Mouse (Mus musculus) hindbrain, embryonic 10.5 days (tissue): ENCODE results near the gene Spata13. TPM values are rescaled to one million over a fixed set of nuclear protein-coding genes. Genes with fewer than 3 reads are reported as not detected.

Experiments
- DNase-seq: peaks from one replicate; pipeline ENCODE4 v3.0.0-alpha.2; 2017; ENCODE audit warnings: low spot score
- H3K27ac ChIP-seq: fragments of 300-500 bp; sonication (generic); 2 replicates; pipeline ENCODE4 v1.5.1; 2016; ENCODE audit warnings: mild to moderate bottlenecking, moderate library complexity
- H3K27me3 ChIP-seq: fragments of 300-500 bp; sonication (generic); 2 replicates; pipeline ENCODE4 v1.6.1; 2016; ENCODE audit warnings: mild to moderate bottlenecking; ENCODE audit not compliant: poor library complexity, insufficient read depth, severe bottlenecking
- H3K36me3 ChIP-seq: fragments of 300-500 bp; sonication (generic); 2 replicates; pipeline ENCODE4 v1.6.1; 2016; ENCODE audit warnings: mild to moderate bottlenecking, moderate library complexity
- H3K4me1 ChIP-seq: fragments of 300-500 bp; sonication (generic); replicated peaks from 2 replicates; pipeline ENCODE4 v1.6.1; 2016; ENCODE audit warnings: mild to moderate bottlenecking
- H3K4me3 ChIP-seq: fragments of 300-500 bp; sonication (generic); 2 replicates; pipeline ENCODE4 v1.5.1; 2016; ENCODE audit warnings: mild to moderate bottlenecking, moderate library complexity
- H3K9me3 ChIP-seq: fragments of 300-500 bp; sonication (generic); 2 replicates; pipeline ENCODE4 v1.6.1; 2016; ENCODE audit warnings: mild to moderate bottlenecking, moderate library complexity
- WGBS: fragments of 180-500 bp; shearing (Covaris S2); methylation state at CpG from one replicate; pipeline ENCODE4 v1.1.7; 2016; 5-methylcytosine and 5-hydroxymethylcytosine counted together
- polyA plus RNA-seq: library from polyadenylated mRNA; unstranded; fragments of >200 nt; fragmentation: Nextera tagmentation; extraction: Ambion mirVana; gene quantifications from 2 replicates; pipeline ENCODE4 v1.2.1, GENCODE M21; 2016

Gene Spata13
- polyA plus RNA-seq, 1 experiment from 2014 or later: 56.7 TPM

GRCm38 (mm10) chr14:60664641-60665040 lies 30.8 kb downstream of the Spata13 start:
- WGBS: 55% methylated on average over 4 of the region's 4 CpGs
- no peak overlapping the region for H3K4me3 ChIP-seq

DNA sequence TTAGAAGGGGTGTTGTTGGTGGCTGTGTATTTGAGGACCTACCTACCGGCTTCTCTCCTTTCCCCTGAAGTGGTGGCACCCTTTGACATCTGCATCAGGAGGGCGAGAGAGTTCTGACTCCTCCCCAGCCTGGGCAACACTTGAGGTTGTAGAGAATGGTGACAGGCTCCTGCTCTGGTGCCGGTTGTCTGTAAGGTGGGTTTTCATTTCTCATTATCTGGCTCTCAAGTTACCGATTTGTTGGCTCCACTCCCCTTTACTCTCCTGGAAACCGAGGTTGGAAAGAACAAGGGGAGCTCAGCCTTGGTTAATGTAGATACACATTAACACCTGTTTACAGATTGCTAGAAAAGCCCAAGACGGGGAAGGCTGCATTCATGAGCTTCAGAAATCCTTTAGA lies 31.5 kb downstream of the Spata13 start:
- peaks cover 31% of the 10 kb centered on the region for H3K4me1 ChIP-seq
- WGBS: 77% methylated on average over 6 of the region's 6 CpGs
- H3K27me3 ChIP-seq: no peaks in the 10 kb centered on the region
- H3K4me3 ChIP-seq: no peak overlapping the region
- DNase-seq: no peak
- H3K27ac ChIP-seq: no peak overlapping the region
- no peaks in the 10 kb centered on the region for H3K9me3 ChIP-seq
- H3K36me3 ChIP-seq: peaks cover 49% of the 10 kb centered on the region

More at GRCm38 (mm10) chr14:60664641-60665040, 30.8 kb downstream of the Spata13 start:
- Histone ChIP-seq H3K27ac (0 out of 2 replicates have a peak overlapping the region, but pooled peaks have one; percentile 50), H3K9me3 (no peaks in the 10 kb centered on the region), H3K36me3 (peaks cover 55% of the 10 kb centered on the region), H3K4me1 (peaks cover 25% of the 10 kb centered on the region), H3K27me3 (no peaks in the 10 kb centered on the region)
- no peak for DNase-seq

- H3K36me3 ChIP-seq: peaks cover 39% of the 10 kb centered on the region
- no peak overlapping the region for H3K4me3 ChIP-seq
- H3K27me3 ChIP-seq: no peaks in the 10 kb centered on the region
- H3K27ac ChIP-seq: no peak overlapping the region
- no peak for DNase-seq
- WGBS: 84% methylated on average over 7 of the region's 7 CpGs
- peaks cover 41% of the 10 kb centered on the region for H3K4me1 ChIP-seq
- no peaks in the 10 kb centered on the region for H3K9me3 ChIP-seq
These were observed 32.5 kb downstream of the Spata13 start for GRCm38 (mm10) chr14:60666252-60666651.

DNA sequence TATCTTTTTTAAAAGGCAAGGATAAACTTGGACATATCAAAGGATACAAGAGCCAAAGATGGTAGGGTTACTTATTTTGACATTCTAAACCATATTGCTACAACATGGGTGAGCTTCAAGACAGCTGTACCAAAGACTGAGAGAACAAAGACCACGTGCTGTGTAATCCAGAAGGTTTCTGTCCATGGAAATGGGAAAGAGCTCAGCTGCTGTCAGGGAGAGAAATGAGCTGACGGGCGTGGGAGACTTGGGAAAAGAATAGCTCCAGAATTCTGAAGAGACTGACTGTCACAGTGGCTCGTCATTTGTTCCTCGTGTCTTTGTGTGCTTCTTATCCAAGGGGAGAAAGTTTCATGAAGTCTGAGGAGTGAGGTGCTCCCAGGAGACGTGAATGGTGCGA lies 36.4 kb downstream of the Spata13 start:
- Histone ChIP-seq H3K4me1 (peaks cover 29% of the 10 kb centered on the region), H3K4me3 (no peak overlapping the region), H3K36me3 (peaks cover 7% of the 10 kb centered on the region), H3K27ac (peak overlapping the region; percentile 18; the same call in 1 of the 2 replicates), H3K9me3 (no peaks in the 10 kb centered on the region), H3K27me3 (no peaks in the 10 kb centered on the region)
- DNase-seq: no peak
- WGBS: 50% methylated on average over 7 of the region's 7 CpGs

- no peak overlapping the region for H3K27ac ChIP-seq
- no peak for DNase-seq
These were observed 37.7 kb downstream of the Spata13 start for GRCm38 (mm10) chr14:60671504-60671903.

GRCm38 (mm10) chr14:60675697-60676096 lies 41.9 kb downstream of the Spata13 start:
- DNase-seq: no peak
- no peaks in the 10 kb centered on the region for H3K9me3 ChIP-seq
- peaks cover 21% of the 10 kb centered on the region for H3K4me1 ChIP-seq
- H3K36me3 ChIP-seq: peaks cover 24% of the 10 kb centered on the region
- no peaks in the 10 kb centered on the region for H3K27me3 ChIP-seq
- 91% methylated on average over 4 of the region's 4 CpGs for WGBS
- H3K27ac ChIP-seq: no peak overlapping the region
- H3K4me3 ChIP-seq: no peak overlapping the region

More at GRCm38 (mm10) chr14:60671504-60671903, 37.7 kb downstream of the Spata13 start:
- H3K4me1 ChIP-seq: peaks cover 27% of the 10 kb centered on the region
- peaks cover 8% of the 10 kb centered on the region for H3K36me3 ChIP-seq
- no peaks in the 10 kb centered on the region for H3K9me3 ChIP-seq
- no peaks in the 10 kb centered on the region for H3K27me3 ChIP-seq
- H3K4me3 ChIP-seq: no peak overlapping the region
- 70% methylated on average over 2 of the region's 2 CpGs for WGBS

GRCm38 (mm10) chr14:60676625-60677314 lies 43.0 kb downstream of the Spata13 start:
- Histone ChIP-seq H3K27ac (no peak overlapping the region), H3K27me3 (no peaks in the 10 kb centered on the region), H3K4me1 (0 out of 2 replicates have a peak, but pooled peaks cover 17% of the 10 kb centered on the region), H3K9me3 (no peaks in the 10 kb centered on the region), H3K4me3 (no peak overlapping the region), H3K36me3 (peaks cover 24% of the 10 kb centered on the region)
- 89% methylated on average over 2 of the region's 2 CpGs for WGBS
- DNase-seq: no peak

- H3K4me3 ChIP-seq: no peak overlapping the region
- 73% methylated on average over 12 of the region's 12 CpGs for WGBS
- DNase-seq: no peak
- no peaks in the 10 kb centered on the region for H3K27me3 ChIP-seq
- no peak overlapping the region for H3K27ac ChIP-seq
- H3K9me3 ChIP-seq: no peaks in the 10 kb centered on the region
- H3K4me1 ChIP-seq: peaks cover 43% of the 10 kb centered on the region
- peaks cover 7% of the 10 kb centered on the region; the same call in 1 of the 2 replicates for H3K36me3 ChIP-seq
These were observed 48.7 kb downstream of the Spata13 start for GRCm38 (mm10) chr14:60682361-60683023.

GRCm38 (mm10) chr14:60683989-60684388 lies 50.2 kb downstream of the Spata13 start:
- no peak for DNase-seq
- Histone ChIP-seq H3K27me3 (no peaks in the 10 kb centered on the region), H3K36me3 (0 out of 2 replicates have a peak, but pooled peaks cover 3% of the 10 kb centered on the region), H3K4me1 (peaks cover 52% of the 10 kb centered on the region), H3K4me3 (no peak overlapping the region), H3K27ac (no peak overlapping the region), H3K9me3 (no peaks in the 10 kb centered on the region)
- 91% methylated on average over 10 of the region's 10 CpGs for whole genome bisulfite sequencing

DNA sequence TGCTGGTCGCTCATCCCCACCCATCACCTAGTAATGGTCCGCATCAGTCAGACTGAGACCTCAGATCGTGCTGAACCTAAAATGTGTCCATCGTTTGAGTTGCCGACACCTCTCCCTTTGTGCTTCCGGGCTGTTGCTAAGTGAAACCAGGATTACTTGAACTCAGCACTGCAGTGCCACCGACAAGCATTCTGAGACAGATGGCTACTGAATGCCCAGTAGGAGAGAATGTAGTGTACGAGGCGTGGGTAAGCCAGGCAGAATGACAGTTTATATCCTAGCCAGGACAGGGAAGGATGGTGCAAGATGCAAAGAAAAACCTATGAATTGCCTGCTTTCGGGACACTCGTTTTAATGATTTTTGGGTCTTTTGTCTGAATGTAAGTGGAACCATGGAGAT lies 52.9 kb downstream of the Spata13 start:
- no peaks in the 10 kb centered on the region for H3K27me3 ChIP-seq
- H3K36me3 ChIP-seq: peaks cover 12% of the 10 kb centered on the region
- H3K4me3 ChIP-seq: no peak overlapping the region
- no peak for DNase-seq
- H3K9me3 ChIP-seq: no peaks in the 10 kb centered on the region
- 75% methylated on average over 11 of the region's 11 CpGs for WGBS
- peaks cover 74% of the 10 kb centered on the region for H3K4me1 ChIP-seq
- peak overlapping the region; percentile 45 for H3K27ac ChIP-seq

DNA sequence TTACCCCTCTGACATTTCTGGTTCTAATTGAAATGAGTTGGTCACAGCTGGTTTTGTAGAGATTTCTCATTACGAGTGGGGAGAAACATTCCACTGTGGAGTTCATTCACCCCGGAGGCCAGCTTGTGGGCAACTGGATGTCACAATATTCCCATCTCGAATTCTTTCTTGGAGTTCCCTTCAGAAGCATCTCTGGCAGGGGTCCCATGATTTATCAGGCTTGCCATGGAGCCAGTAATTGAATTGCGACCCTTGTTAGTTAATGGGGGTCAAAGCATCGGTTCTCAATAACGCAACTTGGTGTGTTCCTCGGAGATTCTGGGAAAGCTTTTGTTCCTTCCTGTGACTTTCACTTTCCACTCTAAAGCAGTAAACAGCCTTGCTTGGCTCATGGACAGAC lies 53.4 kb downstream of the Spata13 start:
- Histone ChIP-seq H3K27ac (peak overlapping the region; percentile 45; the same call in 1 of the 2 replicates), H3K36me3 (peaks cover 18% of the 10 kb centered on the region), H3K9me3 (no peaks in the 10 kb centered on the region), H3K4me1 (peaks cover 74% of the 10 kb centered on the region), H3K4me3 (no peak overlapping the region), H3K27me3 (no peaks in the 10 kb centered on the region)
- whole genome bisulfite sequencing: 59% methylated on average over 7 of the region's 7 CpGs
- no peak for DNase-seq

- peak overlapping the region; percentile 70 for H3K27ac ChIP-seq
- no peaks in the 10 kb centered on the region for H3K27me3 ChIP-seq
- H3K9me3 ChIP-seq: no peaks in the 10 kb centered on the region
- no peak overlapping the region for H3K4me3 ChIP-seq
- H3K4me1 ChIP-seq: peaks cover 79% of the 10 kb centered on the region
- DNase-seq: peak; percentile 71
- WGBS: 44% methylated on average over 7 of the region's 7 CpGs
- H3K36me3 ChIP-seq: peaks cover 31% of the 10 kb centered on the region
These were observed 54.9 kb downstream of the Spata13 start for GRCm38 (mm10) chr14:60688509-60689205.

GRCm38 (mm10) chr14:60689768-60690167 lies 56.0 kb downstream of the Spata13 start:
- 83% methylated on average over 5 of the region's 5 CpGs for WGBS
- no peak overlapping the region for H3K4me3 ChIP-seq
- peaks cover 31% of the 10 kb centered on the region for H3K36me3 ChIP-seq
- H3K27ac ChIP-seq: peak overlapping the region; percentile 70
- DNase-seq: no peak
- H3K27me3 ChIP-seq: no peaks in the 10 kb centered on the region
- no peaks in the 10 kb centered on the region for H3K9me3 ChIP-seq
- H3K4me1 ChIP-seq: peaks cover 76% of the 10 kb centered on the region
